Mouse (Mus musculus): Measurements from ENCODE around the gene Tmub1.
"Not testable (repeated sequence)": the region's sequence is repeated elsewhere in the genome, so short reads cannot be mapped to it uniquely, and the experiment has no call there.

Gene Tmub1

DNA sequence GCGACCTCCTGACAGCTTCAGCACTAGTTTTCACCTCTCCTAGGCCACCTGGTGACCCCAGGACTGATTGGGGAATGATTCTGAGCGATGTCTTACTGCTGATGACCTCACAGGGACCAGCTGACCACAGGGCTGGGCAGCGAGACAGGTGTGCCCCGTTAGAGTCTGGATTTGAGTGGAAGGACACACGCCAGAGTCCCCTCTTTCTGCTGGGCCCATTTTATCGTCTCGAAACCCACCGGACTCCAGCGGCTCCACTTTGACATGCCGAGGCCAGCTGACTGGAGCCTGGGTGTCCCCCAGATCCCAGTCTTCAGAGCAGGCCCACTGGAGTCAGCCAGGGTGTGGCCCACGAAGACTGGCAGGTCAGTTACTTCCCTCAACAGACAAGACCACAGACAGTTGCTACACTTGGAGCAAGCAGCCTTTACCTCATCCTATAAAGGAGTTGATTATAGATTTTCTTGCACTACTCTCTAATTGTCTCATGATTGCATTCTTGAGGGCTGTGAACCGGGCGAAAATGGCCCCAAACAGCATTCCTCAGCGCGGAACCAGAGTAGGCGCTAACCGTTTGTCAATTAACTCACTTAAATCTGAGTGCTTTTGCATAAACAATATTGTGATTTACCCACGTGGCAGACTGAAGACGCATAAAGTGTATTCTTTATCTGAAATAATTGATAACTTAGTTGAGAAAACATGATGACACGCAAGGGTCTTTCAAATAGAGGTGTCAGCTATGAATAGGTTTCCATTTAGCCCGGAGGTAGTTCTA is 23.5 kb downstream of the Tmub1 start:
- no peak for DNase-seq (ENCODE audit: low spot score in 2 of 2)

DNA sequence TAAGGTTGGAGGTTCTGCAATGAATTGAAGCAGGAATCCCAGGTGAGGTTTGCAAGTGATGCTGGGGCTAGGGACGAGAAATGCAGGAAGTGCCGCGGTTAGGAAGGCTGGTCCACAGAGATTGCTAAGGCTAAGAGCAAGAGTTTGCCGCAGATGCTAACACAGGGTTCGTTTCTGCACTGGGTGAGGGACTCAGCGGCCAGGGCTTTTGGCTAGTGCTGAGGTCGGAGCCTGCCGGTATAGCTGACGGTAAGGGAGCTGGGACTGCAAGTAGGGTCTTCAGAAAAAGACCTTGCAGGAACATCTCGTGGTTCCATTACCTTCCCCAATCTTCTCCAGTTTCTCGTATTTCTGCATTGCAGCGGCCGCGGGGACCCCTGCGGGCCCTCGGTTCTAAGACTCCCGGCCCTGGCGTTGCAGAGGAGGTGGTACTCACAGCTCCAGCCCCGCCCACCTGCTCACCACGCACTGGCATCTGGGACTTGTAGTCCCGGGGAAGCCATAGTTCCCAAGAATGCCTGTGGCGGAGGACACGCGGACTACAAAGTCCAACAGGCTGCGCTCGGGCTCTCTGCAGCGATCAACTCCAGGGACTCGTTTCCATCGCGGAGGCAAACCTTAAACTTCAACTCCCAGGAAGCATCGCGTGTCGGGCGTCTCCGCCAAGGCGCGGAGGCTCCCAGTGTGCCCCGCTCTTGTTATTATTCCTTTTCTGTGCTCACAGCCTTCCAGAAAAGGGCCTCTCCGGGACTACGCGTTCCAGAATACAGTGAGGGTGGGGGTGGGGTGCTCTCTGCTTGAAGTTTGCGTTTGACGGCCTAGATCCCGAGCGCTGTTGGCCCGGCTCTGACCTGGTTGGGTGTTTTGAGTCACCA is 24.3 kb downstream of the Tmub1 start, which contains the start of the genes Cdk5 and Slc4a2:
TSS of gene Cdk5 (minus strand) at position 402 of the 875 bp plus-strand sequence.
TSS of gene Slc4a2 (plus strand) at position 709 of the 875 bp plus-strand sequence.
- peak; percentile 98 to 99 for DNase-seq (ENCODE audit: low spot score in 2 of 2)

DNA sequence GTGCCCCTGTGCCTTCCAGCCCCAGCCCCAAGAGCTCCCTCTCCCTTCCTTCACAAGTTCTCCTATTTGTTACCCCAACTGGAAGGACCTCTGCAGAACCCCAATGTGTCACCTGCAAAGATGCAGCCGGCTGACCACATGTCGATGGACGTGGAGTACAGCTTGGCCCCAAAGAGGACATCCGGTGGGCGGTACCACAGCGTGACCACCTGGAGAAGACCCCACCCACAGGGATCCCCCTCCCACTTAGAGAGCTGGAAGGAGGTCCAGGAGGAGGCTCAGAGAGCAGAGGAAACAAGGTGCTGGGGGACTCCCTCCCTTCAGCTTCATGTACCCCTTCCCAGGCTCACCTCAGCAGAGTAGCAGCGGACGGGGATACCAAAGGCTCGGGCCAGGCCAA is 27.3 kb downstream of the Tmub1 start:
- no peak for DNase-seq (ENCODE audit: low spot score in 2 of 2)

DNA sequence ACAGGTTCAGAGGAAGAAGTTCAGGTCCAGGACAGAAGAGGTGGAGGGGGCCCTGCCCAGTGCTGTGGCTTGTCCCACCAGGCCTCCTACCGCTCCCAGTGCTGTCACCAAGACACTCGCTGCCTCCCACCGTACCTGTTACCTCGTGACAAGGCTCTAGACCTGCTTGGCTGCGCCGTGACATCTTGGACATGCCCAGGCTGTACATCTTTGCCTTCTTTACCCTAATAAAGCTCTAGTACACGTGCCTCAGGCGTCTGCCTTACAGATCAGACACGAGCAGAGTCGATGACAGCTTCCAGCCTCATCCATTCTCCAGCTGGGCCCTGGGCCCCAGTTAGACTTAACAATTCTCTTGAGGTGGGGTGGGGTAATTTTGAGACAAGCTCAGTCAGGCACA is 30.1 kb downstream of the Tmub1 start:
- no peak for DNase-seq (ENCODE audit: low spot score in 2 of 2)

DNA sequence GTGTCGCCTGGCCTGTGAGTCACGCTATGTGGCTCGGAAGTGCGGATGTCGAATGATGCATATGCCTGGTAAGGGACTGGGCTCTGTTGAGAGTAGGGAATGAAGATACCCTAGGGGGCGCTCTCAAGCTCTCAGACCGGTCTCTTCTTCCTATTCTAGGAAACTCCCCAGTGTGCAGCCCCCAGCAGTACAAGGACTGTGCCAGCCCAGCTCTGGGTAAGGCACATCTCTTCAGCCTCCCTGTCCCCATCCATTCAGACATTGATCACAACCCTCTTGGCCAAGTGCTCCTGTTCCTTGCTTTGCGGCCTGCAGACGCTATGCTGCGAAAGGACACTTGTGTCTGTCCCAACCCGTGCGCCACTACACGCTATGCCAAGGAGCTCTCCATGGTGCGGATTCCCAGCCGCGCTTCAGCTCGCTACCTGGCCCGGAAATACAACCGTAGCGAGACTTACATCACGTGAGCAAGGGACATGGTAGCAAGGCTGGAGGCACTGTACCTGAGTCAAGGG is 31.4 kb downstream of the Tmub1 start:
- peak in 1 of 2 experiments; percentile 59 for DNase-seq (ENCODE audit: low spot score in 2 of 2)

DNA sequence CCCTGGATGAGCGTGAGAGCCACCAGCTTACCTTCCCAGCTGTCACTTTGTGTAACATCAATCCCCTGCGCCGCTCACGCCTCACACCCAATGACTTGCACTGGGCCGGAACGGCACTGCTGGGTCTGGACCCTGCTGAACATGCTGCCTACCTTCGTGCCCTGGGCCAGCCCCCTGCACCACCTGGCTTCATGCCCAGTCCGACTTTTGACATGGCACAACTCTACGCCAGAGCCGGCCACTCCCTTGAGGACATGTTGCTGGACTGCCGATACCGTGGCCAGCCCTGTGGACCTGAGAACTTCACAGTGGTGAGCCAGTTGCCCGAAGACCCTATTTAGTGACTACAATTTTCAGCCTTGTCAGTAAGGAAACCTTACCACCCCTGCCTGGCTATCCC is 33.7 kb downstream of the Tmub1 start:
- DNase-seq (ENCODE audit: low spot score in 2 of 2): no peak

DNA sequence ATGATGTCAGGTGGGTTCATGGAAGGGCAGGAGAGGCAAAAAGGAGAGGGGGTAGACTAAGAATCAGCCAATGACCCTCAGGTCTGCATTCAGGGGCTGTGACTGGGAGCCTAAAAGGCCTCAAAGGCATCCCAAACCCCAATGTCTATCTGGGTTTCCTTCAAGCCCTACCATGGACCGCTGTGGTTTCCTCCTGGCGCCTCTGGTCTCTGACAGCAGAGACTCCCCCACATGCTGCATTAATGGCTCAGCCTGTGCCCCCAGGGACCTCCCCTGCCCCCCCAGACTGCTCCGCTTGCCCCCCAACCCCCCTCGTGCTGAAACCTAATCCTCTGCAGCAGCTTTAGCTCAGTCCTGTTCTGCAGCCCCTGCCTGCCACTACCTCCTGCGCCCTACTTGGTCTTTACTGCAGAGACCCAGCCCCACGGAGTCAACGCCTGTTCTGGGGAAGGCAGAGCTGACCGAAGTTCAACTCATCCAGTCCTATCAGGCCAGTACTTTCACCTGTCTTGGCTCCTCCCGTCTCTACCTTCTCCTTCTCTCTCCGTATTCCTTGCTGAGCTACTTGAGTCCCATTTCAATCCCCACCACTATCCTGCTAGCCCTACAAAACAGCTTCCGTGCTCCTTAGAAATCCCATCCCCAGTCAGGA is 34.5 kb downstream of the Tmub1 start, which contains the start of gene Asic3:
TSS of gene Asic3 (plus strand) at position 351 of the 652 bp plus-strand sequence.
- DNase-seq (ENCODE audit: low spot score in 2 of 2): no peak

DNA sequence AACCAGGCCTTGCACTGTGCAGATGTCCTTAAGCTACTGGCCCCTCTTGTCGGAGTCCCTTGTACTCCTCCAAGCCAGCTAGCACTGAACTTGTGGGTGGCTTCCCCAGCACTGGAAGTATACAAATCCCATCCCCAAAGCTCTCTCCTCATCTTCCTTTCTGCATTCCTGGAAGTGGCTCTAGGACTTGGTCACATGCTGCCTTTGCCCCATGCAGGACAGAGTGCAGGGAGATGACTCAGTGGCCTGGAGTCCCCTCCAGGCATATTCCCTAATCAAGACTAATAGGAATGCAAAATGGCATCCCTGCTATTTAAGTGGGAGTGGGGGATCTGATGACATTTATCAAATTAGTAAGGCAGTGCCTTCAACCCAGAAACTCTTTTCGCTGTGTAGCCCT is 35.6 kb downstream of the Tmub1 start:
- DNase-seq (ENCODE audit: low spot score in 2 of 2): no peak

DNA sequence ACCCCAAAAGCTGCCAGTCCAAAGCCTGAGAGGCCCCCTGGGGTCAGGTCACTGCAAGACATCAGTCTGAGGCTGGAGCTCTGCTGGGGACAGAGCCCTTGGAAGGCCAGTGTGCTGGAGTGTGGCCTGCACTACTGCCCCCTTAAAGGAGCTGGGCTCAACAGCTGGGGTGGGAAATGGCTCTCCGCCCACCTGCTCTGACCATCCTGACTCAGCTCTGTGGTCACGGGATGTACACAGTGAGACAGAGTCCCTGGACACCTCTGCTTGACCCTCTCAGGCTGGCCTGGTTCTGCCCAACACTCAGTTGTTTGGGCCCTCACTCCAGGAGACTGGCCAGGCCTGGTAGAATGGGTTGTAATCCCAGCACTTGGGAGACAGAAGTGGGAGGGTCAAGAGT is 38.2 kb downstream of the Tmub1 start:
- no peak for DNase-seq (ENCODE audit: low spot score in 2 of 2)

DNA sequence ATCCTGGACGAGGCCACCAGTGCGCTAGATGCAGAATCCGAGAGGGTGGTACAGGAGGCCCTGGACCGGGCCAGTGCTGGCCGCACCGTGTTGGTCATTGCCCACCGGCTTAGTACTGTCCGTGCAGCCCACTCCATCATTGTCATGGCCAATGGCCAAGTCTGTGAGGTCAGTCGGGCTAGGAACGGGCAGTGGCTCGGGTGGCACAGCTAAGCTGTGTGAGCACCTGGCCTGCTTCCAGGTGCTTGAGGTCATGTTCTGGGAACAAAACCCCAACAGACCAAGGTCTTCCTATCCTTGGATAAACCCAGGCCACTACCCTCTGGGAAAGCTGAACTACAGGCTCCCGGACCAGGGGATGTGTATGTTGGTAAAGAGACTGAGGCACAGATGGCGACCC is 39.0 kb downstream of the Tmub1 start:
- DNase-seq (ENCODE audit: low spot score in 2 of 2): no peak

DNA sequence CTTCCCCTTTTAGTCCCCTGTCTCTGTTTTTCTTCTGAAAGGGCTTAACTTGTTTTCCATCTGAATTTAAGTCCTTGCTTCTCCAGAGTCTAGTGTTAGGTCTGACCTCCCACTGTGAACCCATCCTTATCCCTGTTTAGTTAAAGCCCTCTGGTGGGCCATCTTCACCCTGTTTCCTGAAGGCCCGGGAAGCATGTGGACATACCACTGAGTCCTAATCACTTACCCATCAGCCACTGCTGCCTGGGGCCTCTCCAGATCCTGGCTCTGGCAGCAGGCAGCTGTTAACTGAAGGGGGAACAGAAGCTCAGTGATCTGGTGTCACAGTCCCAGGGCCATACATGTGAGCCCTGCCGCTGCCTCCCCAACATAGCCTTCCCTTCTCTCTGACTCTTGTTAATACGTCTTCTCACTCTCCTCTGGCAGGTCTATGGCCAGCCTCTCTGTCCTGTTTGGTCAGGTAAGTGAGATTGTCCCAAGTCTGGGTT is 42.2 kb downstream of the Tmub1 start:
- no peak for DNase-seq (ENCODE audit: low spot score in 2 of 2)

DNA sequence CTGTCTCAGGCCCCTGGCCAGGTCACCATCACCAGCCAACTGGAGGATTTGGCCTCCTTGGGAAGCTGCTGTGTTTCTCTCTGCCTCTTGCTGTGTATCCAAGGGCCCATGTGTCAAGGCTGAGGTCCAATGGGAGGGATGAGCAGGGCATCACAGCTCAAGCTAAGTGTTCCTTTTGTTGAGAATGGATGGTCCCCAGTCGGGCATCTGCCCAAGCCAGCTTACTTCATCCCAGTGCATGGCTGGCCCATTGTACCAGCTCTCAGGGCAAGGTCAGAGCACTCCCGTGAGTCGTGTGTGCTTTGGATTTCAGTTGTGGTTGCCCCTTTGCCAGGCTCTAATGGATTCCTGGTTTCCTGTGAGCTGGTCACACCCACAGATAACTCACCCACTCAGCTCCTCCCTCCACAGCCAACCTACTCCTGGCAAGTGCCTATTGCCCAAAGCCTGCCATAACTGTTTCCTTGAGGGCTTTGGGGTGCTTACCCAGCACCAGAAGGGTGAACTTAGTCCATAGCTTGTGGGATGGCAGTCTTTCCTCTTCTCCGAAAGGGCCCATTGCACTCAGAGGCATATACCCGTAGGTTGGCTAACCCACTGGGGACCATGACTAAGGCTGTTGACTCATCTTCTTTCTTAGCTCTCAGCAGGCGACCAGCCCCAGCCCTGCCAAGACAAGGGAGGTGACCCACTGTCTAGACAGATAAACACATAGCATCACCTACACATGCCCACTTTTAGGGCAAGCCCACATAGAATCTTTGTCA is 42.9 kb downstream of the Tmub1 start:
- no peak for DNase-seq (ENCODE audit: low spot score in 2 of 2)

DNA sequence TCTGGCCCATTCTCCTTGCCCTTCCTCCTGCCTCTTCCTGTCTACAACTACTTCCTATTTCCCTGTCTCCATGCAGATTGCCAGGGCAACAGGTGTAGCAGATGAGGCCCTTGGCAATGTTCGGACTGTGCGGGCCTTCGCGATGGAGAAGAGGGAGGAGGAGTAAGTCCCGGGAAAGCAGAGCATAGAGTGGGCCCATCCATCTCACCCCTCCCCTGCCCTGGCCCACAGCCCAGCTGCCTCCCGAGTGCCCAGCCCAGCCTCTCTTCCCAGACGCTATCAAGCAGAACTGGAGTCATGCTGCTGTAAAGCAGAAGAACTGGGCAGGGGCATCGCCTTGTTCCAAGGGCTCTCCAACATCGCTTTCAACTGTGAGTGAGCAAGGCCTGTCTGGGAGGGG is 45.7 kb downstream of the Tmub1 start:
- DNase-seq (ENCODE audit: low spot score in 2 of 2): no peak

DNA sequence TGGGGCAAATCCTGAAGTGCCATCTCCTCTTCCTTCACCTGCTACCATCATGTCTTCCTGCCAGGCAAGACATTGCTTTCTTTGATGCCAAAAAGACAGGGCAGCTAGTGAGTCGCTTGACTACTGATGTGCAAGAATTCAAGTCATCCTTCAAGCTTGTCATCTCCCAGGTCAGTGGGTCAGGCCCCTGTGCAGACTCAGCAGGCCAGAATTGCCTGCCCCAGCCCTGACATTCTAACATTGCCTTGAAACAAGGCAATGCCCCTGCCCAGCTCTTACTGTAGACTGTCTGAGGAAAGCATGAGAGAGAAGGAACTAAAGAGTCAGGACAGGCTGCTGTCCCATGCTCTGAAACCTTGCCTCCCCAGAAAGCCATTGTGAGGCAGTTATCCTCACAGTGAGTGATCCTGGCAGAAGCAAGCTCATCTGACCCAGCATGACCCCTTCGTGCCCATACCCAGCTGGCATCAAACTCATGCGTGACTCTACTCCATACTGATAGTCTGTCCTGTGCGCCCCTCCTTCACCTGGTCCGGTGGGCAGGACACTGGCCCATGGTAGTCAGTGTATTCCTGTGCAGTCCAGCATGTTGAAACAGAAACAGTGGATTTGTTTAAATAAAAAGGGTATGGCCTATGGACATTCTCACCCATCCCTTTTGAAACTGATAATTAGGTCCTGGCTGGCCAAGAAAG is 46.6 kb downstream of the Tmub1 start:
- DNase-seq (ENCODE audit: low spot score in 2 of 2): no peak

DNA sequence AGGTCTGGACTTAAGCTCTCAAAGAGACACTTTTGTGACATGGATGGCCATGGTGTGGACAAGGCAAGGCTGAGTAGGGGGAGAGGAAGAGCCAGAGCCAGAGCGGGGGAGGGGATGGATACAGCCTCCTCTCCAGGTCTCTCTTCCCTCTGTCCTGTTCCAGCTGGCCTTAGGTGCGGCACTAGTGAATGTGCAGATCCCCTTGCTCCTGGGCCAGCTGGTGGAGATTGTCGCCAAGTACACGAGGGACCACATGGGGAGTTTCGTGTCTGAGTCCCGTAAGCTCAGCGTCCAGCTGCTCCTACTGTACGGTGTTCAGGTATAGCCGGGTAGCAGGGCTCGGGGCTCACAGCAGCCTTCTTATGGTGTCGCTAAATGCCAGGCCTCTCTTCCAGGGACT is 47.3 kb downstream of the Tmub1 start:
- DNase-seq (ENCODE audit: low spot score in 2 of 2): no peak

DNA sequence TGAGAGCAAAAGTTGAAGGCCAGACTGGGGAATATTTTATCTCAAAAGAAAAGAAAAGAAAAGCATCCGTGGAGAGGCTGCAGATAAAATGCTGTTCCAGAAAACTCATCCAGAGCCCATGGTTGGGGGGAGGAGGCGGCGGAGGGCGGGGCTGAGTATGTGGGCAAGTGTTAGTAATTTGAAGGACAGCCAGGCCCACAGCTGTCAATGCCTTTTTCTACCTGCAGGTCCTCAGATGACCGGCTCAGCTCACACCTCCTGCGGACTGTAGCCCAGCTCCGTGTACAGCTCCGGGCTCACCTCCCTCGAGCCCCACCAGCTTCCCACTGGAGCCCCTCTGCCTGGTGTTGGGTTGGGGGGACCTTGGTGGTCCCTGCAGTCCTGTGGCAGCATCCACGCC is 48.0 kb downstream of the Tmub1 start:
- no peak for DNase-seq (ENCODE audit: low spot score in 2 of 2)

DNA sequence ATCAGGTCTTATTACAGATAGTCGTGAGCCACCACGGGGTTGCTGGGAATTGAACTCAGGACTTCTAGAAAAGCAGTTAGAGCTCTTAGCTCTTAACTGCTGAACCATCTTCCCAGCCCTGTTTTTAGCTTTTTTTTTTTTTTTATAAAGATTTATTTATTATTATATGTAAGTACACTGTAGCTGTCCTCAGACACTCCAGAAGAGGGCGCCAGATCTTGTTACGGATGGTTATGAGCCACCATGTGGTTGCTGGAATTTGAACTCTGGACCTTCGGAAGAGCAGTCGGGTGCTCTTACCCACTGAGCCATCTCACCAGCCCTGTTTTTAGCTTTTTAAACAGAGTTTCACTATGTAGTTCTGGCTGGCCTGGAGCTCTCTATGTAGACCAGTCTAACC is 51.4 kb downstream of the Tmub1 start:
- DNase-seq (ENCODE audit: low spot score in 2 of 2): not testable (repeated sequence)

All from frontal cortex, postnatal 10 days (tissue).